Mouse (Mus musculus): ENCODE data around the gene Fscn1.

DNA sequence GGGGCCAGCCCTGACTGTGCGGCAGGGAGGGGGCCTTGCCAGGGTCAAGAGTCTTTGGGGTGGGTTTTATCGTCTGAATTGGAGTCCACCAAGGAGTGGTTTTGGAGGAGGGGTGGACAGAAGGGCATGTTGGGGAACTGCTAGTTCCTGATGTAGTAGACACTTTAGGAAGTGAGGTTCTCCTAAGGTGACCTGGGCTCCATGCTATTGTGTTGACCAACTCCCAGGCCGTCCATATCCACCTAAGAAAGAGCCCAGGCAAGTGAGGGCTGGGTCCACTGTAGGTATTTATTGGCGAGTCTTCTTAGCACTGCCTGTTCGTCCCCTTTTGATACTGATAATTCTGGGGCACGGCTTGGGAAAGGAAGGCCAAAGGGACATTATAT lies 39.1 kb upstream of the Fscn1 start:
- TF ChIP-seq CTCF (IDR thresholded peaks at IDR 0.05; ENCODE audit: low read depth) (no peak), EP300 (optimal IDR thresholded peaks at IDR 0.05) (no peak)

All from stomach, postnatal 0 days (tissue).